Mouse (Mus musculus): Measurements from ENCODE around the gene Chn1.

GRCm38 (mm10) chr2:73780321-73781010 lies 5.3 kb upstream of the Chn1 start:
- TF ChIP-seq CTCF (IDR thresholded peaks at IDR 0.05; ENCODE audit: low read depth) = no peak
- TF ChIP-seq EP300 (IDR thresholded peaks at IDR 0.05; ENCODE audit: low read depth) = no peak
